Mouse (Mus musculus): ENCODE data around the gene Zfp764. TPM values are rescaled to one million over a fixed set of nuclear protein-coding genes. Genes with fewer than 3 reads are reported as not detected.
"Not testable (repeated sequence)": the region's sequence is repeated elsewhere in the genome, so short reads cannot be mapped to it uniquely, and the experiment has no call there.

Zfp764 gene
- 5.7 and 6.4 TPM in 2 replicates for polyA plus RNA-seq (2015; fragmentation: Nextera tagmentation; extraction: Ambion mirVana)

GRCm38 (mm10) chr7:127406002-127406987, at the start of gene Zfp764:
Zfp764 (minus strand) TSS chr7:127406822.
- H3K4me1 ChIP-seq; H3K9me3 ChIP-seq; H3K27me3 ChIP-seq (replicated peaks); H3K36me3 ChIP-seq (replicated peaks): not testable (repeated sequence)
- peak within 1 kb of the TSS; percentile 90 for H3K4me2 ChIP-seq
- peak within 1 kb of the TSS; percentile 74 for H3K9ac ChIP-seq
- ATAC-seq (replicated peaks): peak; percentile 89
- 6% methylated on average over 39 of the region's 40 CpGs for WGBS
- H3K27ac ChIP-seq: peak within 1 kb of the TSS; percentile 80
- peak within 1 kb of the TSS; percentile 53 for H3K4me3 ChIP-seq

- peaks cover 9% of the 10 kb centered on the region; the same call in 1 of the 2 replicates for H3K36me3 ChIP-seq (replicated peaks)
- H3K4me2 ChIP-seq: no peak overlapping the region
- H3K27ac ChIP-seq: no peak overlapping the region
- H3K27me3 ChIP-seq (replicated peaks): no peaks in the 10 kb centered on the region
- H3K9me3 ChIP-seq: no peaks in the 10 kb centered on the region
- ATAC-seq (replicated peaks): no peak
- no peak overlapping the region for H3K9ac ChIP-seq
- 91% methylated on average over 7 of the region's 7 CpGs for WGBS
- peaks cover 33% of the 10 kb centered on the region for H3K4me1 ChIP-seq
- H3K4me3 ChIP-seq: no peak overlapping the region
Observed at GRCm38 (mm10) chr7:127454905-127455304, 48.3 kb upstream of the Zfp764 start.

GRCm38 (mm10) chr7:127453056-127453455, 46.4 kb upstream of the Zfp764 start:
- ATAC-seq (replicated peaks): no peak
- 94% methylated on average over 2 of the region's 2 CpGs for WGBS
- no peak overlapping the region for H3K9ac ChIP-seq

GRCm38 (mm10) chr7:127449966-127450365, 43.3 kb upstream of the Zfp764 start:
- no peaks in the 10 kb centered on the region for H3K27me3 ChIP-seq (replicated peaks)
- peak overlapping the region; percentile 81 for H3K4me2 ChIP-seq
- H3K36me3 ChIP-seq (replicated peaks): no peaks in the 10 kb centered on the region; the same call in 1 of the 2 replicates
- H3K4me1 ChIP-seq: peaks cover 45% of the 10 kb centered on the region
- peak overlapping the region; percentile 75 for H3K27ac ChIP-seq
- H3K4me3 ChIP-seq: peak overlapping the region; percentile 67
- H3K9ac ChIP-seq: peak overlapping the region; percentile 42
- H3K9me3 ChIP-seq: no peaks in the 10 kb centered on the region
- 79% methylated on average over 7 of the region's 7 CpGs for WGBS
- ATAC-seq (replicated peaks): no peak

More at GRCm38 (mm10) chr7:127453056-127453455, 46.4 kb upstream of the Zfp764 start:
- peaks cover 5% of the 10 kb centered on the region; the same call in 1 of the 2 replicates for H3K36me3 ChIP-seq (replicated peaks)
- H3K27ac ChIP-seq: no peak overlapping the region
- H3K9me3 ChIP-seq: no peaks in the 10 kb centered on the region
- H3K4me3 ChIP-seq: no peak overlapping the region
- no peak overlapping the region for H3K4me2 ChIP-seq
- peaks cover 38% of the 10 kb centered on the region for H3K4me1 ChIP-seq
- H3K27me3 ChIP-seq (replicated peaks): no peaks in the 10 kb centered on the region

- H3K9me3 ChIP-seq: no peaks in the 10 kb centered on the region
- H3K36me3 ChIP-seq (replicated peaks): peaks cover 12% of the 10 kb centered on the region; the same call in 1 of the 2 replicates
- H3K4me1 ChIP-seq: peaks cover 45% of the 10 kb centered on the region
- under 1% methylated on average over 54 of the region's 54 CpGs for WGBS
- H3K27me3 ChIP-seq (replicated peaks): no peaks in the 10 kb centered on the region
- peak; percentile 94 for ATAC-seq (replicated peaks)
- H3K4me2 ChIP-seq: peak within 1 kb of the TSS; percentile 81
- H3K9ac ChIP-seq: peak within 1 kb of the TSS; percentile 79
- H3K27ac ChIP-seq: peak within 1 kb of the TSS; percentile 92
- H3K4me3 ChIP-seq: peak within 1 kb of the TSS; percentile 67
Observed at GRCm38 (mm10) chr7:127448521-127449300, 42.1 kb upstream of the Zfp764 start, which contains the start of gene Zfp689. Zfp689 (minus strand) TSS chr7:127449158.

GRCm38 (mm10) chr7:127443976-127444375, 37.4 kb upstream of the Zfp764 start:
- Histone ChIP-seq H3K9ac (no peak overlapping the region), H3K9me3 (no peaks in the 10 kb centered on the region), H3K36me3 (replicated peaks) (peaks cover 14% of the 10 kb centered on the region; the same call in 1 of the 2 replicates), H3K27ac (no peak overlapping the region), H3K4me3 (no peak overlapping the region), H3K4me2 (no peak overlapping the region), H3K27me3 (replicated peaks) (no peaks in the 10 kb centered on the region), H3K4me1 (peaks cover 7% of the 10 kb centered on the region)
- WGBS: 87% methylated on average over 20 of the region's 20 CpGs
- no peak for ATAC-seq (replicated peaks)

- Histone ChIP-seq H3K27ac (no peak overlapping the region), H3K9ac (no peak overlapping the region), H3K9me3 (no peaks in the 10 kb centered on the region; the same call in 1 of the 2 replicates), H3K36me3 (replicated peaks) (no peaks in the 10 kb centered on the region; the same call in 1 of the 2 replicates), H3K4me3 (no peak overlapping the region), H3K27me3 (replicated peaks) (no peaks in the 10 kb centered on the region), H3K4me1 (no peaks in the 10 kb centered on the region), H3K4me2 (no peak overlapping the region)
- WGBS: 91% methylated on average over 3 of the region's 3 CpGs
- ATAC-seq (replicated peaks): no peak
Observed at GRCm38 (mm10) chr7:127437724-127438123, 31.1 kb upstream of the Zfp764 start.

GRCm38 (mm10) chr7:127435206-127435605, 28.6 kb upstream of the Zfp764 start:
- ATAC-seq (replicated peaks): no peak
- WGBS: 93% methylated on average over 4 of the region's 4 CpGs

GRCm38 (mm10) chr7:127426354-127426753, 19.7 kb upstream of the Zfp764 start:
- 74% methylated on average over 3 of the region's 3 CpGs for WGBS

More at GRCm38 (mm10) chr7:127435206-127435605, 28.6 kb upstream of the Zfp764 start:
- H3K4me2 ChIP-seq: no peak overlapping the region
- no peaks in the 10 kb centered on the region; the same call in 1 of the 2 replicates for H3K9me3 ChIP-seq
- H3K27ac ChIP-seq: no peak overlapping the region
- no peak overlapping the region for H3K9ac ChIP-seq
- H3K36me3 ChIP-seq (replicated peaks): no peaks in the 10 kb centered on the region
- H3K4me3 ChIP-seq: no peak overlapping the region
- no peaks in the 10 kb centered on the region for H3K27me3 ChIP-seq (replicated peaks)
- H3K4me1 ChIP-seq: no peaks in the 10 kb centered on the region

GRCm38 (mm10) chr7:127425911-127426310, 19.3 kb upstream of the Zfp764 start:
- Histone ChIP-seq H3K9me3 (no peaks in the 10 kb centered on the region), H3K4me2 (no peak overlapping the region), H3K4me1 (peaks cover 11% of the 10 kb centered on the region), H3K27ac (no peak overlapping the region), H3K27me3 (replicated peaks) (peaks cover 15% of the 10 kb centered on the region), H3K9ac (no peak overlapping the region), H3K36me3 (replicated peaks) (no peaks in the 10 kb centered on the region), H3K4me3 (no peak overlapping the region)
- no peak for ATAC-seq (replicated peaks)
- 95% methylated on average over 2 of the region's 2 CpGs for WGBS

More at GRCm38 (mm10) chr7:127426354-127426753, 19.7 kb upstream of the Zfp764 start:
- Histone ChIP-seq H3K4me3 (no peak overlapping the region), H3K27ac (no peak overlapping the region), H3K36me3 (replicated peaks) (no peaks in the 10 kb centered on the region), H3K27me3 (replicated peaks) (peaks cover 15% of the 10 kb centered on the region), H3K4me2 (no peak overlapping the region), H3K9ac (no peak overlapping the region), H3K9me3 (no peaks in the 10 kb centered on the region), H3K4me1 (peaks cover 7% of the 10 kb centered on the region)
- no peak for ATAC-seq (replicated peaks)

- H3K9me3 ChIP-seq: no peaks in the 10 kb centered on the region
- no peaks in the 10 kb centered on the region for H3K36me3 ChIP-seq (replicated peaks)
- no peak overlapping the region for H3K4me3 ChIP-seq
- WGBS: 91% methylated on average over 3 of the region's 3 CpGs
- peaks cover 15% of the 10 kb centered on the region for H3K4me1 ChIP-seq
- H3K9ac ChIP-seq: no peak overlapping the region
- peaks cover 15% of the 10 kb centered on the region for H3K27me3 ChIP-seq (replicated peaks)
- H3K4me2 ChIP-seq: no peak overlapping the region
- H3K27ac ChIP-seq: no peak overlapping the region
- ATAC-seq (replicated peaks): no peak
Observed at GRCm38 (mm10) chr7:127425291-127425690, 18.7 kb upstream of the Zfp764 start.

- Histone ChIP-seq H3K27ac (peak overlapping the region; percentile 83), H3K4me1 (peaks cover 15% of the 10 kb centered on the region)
- WGBS: 2% methylated on average over 15 of the region's 15 CpGs
Observed at GRCm38 (mm10) chr7:127422247-127422646, 15.6 kb upstream of the Zfp764 start.

More at GRCm38 (mm10) chr7:127422247-127422646, 15.6 kb upstream of the Zfp764 start:
- Histone ChIP-seq H3K9ac (peak overlapping the region; percentile 86), H3K4me3 (peak overlapping the region; percentile 77), H3K4me2 (peak overlapping the region; percentile 96), H3K9me3 (no peaks in the 10 kb centered on the region), H3K36me3 (replicated peaks) (no peaks in the 10 kb centered on the region), H3K27me3 (replicated peaks) (peaks cover 9% of the 10 kb centered on the region)
- ATAC-seq (replicated peaks): peak; percentile 86
